Mouse (Mus musculus) stomach, embryonic 15.5 days (tissue): ENCODE measurements around the gene Vrk2. TPM values are rescaled to one million over a fixed set of nuclear protein-coding genes. Genes with fewer than 3 reads are reported as not detected.

ENCODE experiments used
- ATAC-seq: fragments of 200-750 bp; cut with Nextera tagmentation; 2 replicates; pipeline ENCODE4 v1.8.0; 2017; ENCODE audit warnings: low read depth, moderate number of reproducible peaks, moderate TSS enrichment; ENCODE audit not compliant: insufficient read depth, low FRiP score
- H3K27ac ChIP-seq: fragments of 300-500 bp; sonication (generic); 2 replicates; pipeline ENCODE4 v1.5.1; 2015; ENCODE audit warnings: mild to moderate bottlenecking, inconsistent platforms
- H3K27me3 ChIP-seq: fragments of 300-500 bp; sonication (generic); replicated peaks from 2 replicates; pipeline ENCODE4 v1.6.1; 2015; ENCODE audit warnings: inconsistent platforms
- H3K36me3 ChIP-seq: fragments of 300-500 bp; sonication (generic); 2 replicates; pipeline ENCODE4 v1.6.1; 2015; ENCODE audit warnings: inconsistent platforms
- H3K4me1 ChIP-seq: fragments of 300-500 bp; sonication (generic); 2 replicates; pipeline ENCODE4 v1.6.1; 2015; ENCODE audit warnings: inconsistent platforms
- H3K4me2 ChIP-seq: fragments of 300-500 bp; sonication (generic); 2 replicates; pipeline ENCODE4 v1.6.1; 2015; ENCODE audit warnings: mild to moderate bottlenecking, inconsistent platforms
- H3K4me3 ChIP-seq: fragments of 300-500 bp; sonication (generic); replicated peaks from 2 replicates; pipeline ENCODE4 v1.5.1; 2015; ENCODE audit warnings: inconsistent platforms
- H3K9ac ChIP-seq: fragments of 300-500 bp; sonication (generic); 2 replicates; pipeline ENCODE4 v1.6.1; 2015; ENCODE audit warnings: inconsistent platforms
- H3K9me3 ChIP-seq: fragments of 300-500 bp; sonication (generic); 2 replicates; pipeline ENCODE4 v1.6.1; 2016; ENCODE audit warnings: inconsistent platforms
- WGBS: fragments of 180-500 bp; shearing (Covaris S2); methylation state at CpG from one replicate; pipeline ENCODE4 v1.1.7; 2015; 5-methylcytosine and 5-hydroxymethylcytosine counted together
- polyA plus RNA-seq: library from polyadenylated mRNA; unstranded; fragments of >200 nt; fragmentation: Nextera tagmentation; extraction: Ambion mirVana; gene quantifications from 2 replicates; pipeline ENCODE4 v1.2.1, GENCODE M21; 2015

Vrk2 gene
- polyA plus RNA-seq, 1 experiment from 2014 or later: 23.2 TPM

- Histone ChIP-seq H3K4me1 (no peaks in the 10 kb centered on the region), H3K27ac (no peak overlapping the region), H3K4me2 (no peak overlapping the region), H3K9ac (no peak overlapping the region), H3K9me3 (no peaks in the 10 kb centered on the region), H3K4me3 (no peak overlapping the region), H3K36me3 (no peaks in the 10 kb centered on the region), H3K27me3 (no peaks in the 10 kb centered on the region)
- ATAC-seq: no peak
- 85% methylated on average over 5 of the region's 5 CpGs for WGBS
Observed at GRCm38 (mm10) chr11:26532994-26533827, 60.6 kb downstream of the Vrk2 start.

- H3K4me1 ChIP-seq: no peaks in the 10 kb centered on the region
- no peak overlapping the region for H3K27ac ChIP-seq
- H3K4me2 ChIP-seq: no peak overlapping the region
- H3K9me3 ChIP-seq: no peaks in the 10 kb centered on the region
- H3K4me3 ChIP-seq: no peak overlapping the region
- no peak for ATAC-seq
- H3K27me3 ChIP-seq: no peaks in the 10 kb centered on the region
- no peaks in the 10 kb centered on the region for H3K36me3 ChIP-seq
- H3K9ac ChIP-seq: no peak overlapping the region
- 90% methylated on average over 2 of the region's 2 CpGs for WGBS
Observed at GRCm38 (mm10) chr11:26526861-26527260, 66.9 kb downstream of the Vrk2 start.

- no peak for ATAC-seq
- WGBS: 80% methylated on average over 3 of the region's 3 CpGs
- Histone ChIP-seq H3K4me2 (no peak overlapping the region), H3K27me3 (no peaks in the 10 kb centered on the region), H3K4me1 (no peaks in the 10 kb centered on the region), H3K9ac (no peak overlapping the region), H3K4me3 (no peak overlapping the region), H3K9me3 (no peaks in the 10 kb centered on the region), H3K36me3 (no peaks in the 10 kb centered on the region), H3K27ac (no peak overlapping the region)
Observed at GRCm38 (mm10) chr11:26518991-26519390, 74.8 kb downstream of the Vrk2 start.

- Histone ChIP-seq H3K9me3 (no peaks in the 10 kb centered on the region), H3K27me3 (no peaks in the 10 kb centered on the region), H3K4me2 (no peak overlapping the region), H3K9ac (no peak overlapping the region), H3K4me3 (no peak overlapping the region), H3K36me3 (no peaks in the 10 kb centered on the region), H3K27ac (no peak overlapping the region), H3K4me1 (no peaks in the 10 kb centered on the region)
- WGBS: 52% methylated on average over 2 of the region's 2 CpGs
- ATAC-seq: no peak
Observed at GRCm38 (mm10) chr11:26516086-26516485, 77.7 kb downstream of the Vrk2 start.

- H3K36me3 ChIP-seq: peaks cover 6% of the 10 kb centered on the region; the same call in 1 of the 2 replicates
- H3K9ac ChIP-seq: no peak overlapping the region
- no peaks in the 10 kb centered on the region for H3K9me3 ChIP-seq
Observed at GRCm38 (mm10) chr11:26513683-26514082, 80.1 kb downstream of the Vrk2 start.

GRCm38 (mm10) chr11:26495951-26496350, 97.8 kb downstream of the Vrk2 start:
- Histone ChIP-seq H3K9ac (no peak overlapping the region), H3K4me3 (no peak overlapping the region), H3K9me3 (no peaks in the 10 kb centered on the region), H3K27me3 (no peaks in the 10 kb centered on the region), H3K4me2 (no peak overlapping the region), H3K4me1 (no peaks in the 10 kb centered on the region), H3K36me3 (no peaks in the 10 kb centered on the region), H3K27ac (no peak overlapping the region)
- WGBS: 86% methylated on average over 5 of the region's 5 CpGs
- ATAC-seq: no peak

More at GRCm38 (mm10) chr11:26513683-26514082, 80.1 kb downstream of the Vrk2 start:
- H3K4me1 ChIP-seq: no peaks in the 10 kb centered on the region
- no peak overlapping the region for H3K4me2 ChIP-seq
- no peaks in the 10 kb centered on the region for H3K27me3 ChIP-seq
- no peak for ATAC-seq
- no peak overlapping the region for H3K4me3 ChIP-seq
- H3K27ac ChIP-seq: no peak overlapping the region

GRCm38 (mm10) chr11:26489761-26490466, 103.9 kb downstream of the Vrk2 start:
- no peaks in the 10 kb centered on the region for H3K4me1 ChIP-seq
- H3K9ac ChIP-seq: no peak overlapping the region
- H3K4me2 ChIP-seq: peak overlapping the region; percentile 17; the same call in 1 of the 2 replicates
- H3K9me3 ChIP-seq: no peaks in the 10 kb centered on the region
- no peaks in the 10 kb centered on the region for H3K36me3 ChIP-seq
- peak; percentile 71 for ATAC-seq
- 25% methylated on average over 12 of the region's 12 CpGs for WGBS
- H3K4me3 ChIP-seq: no peak overlapping the region
- no peaks in the 10 kb centered on the region for H3K27me3 ChIP-seq
- no peak overlapping the region; the same call in 1 of the 2 replicates for H3K27ac ChIP-seq

GRCm38 (mm10) chr11:26481691-26482242, 112.0 kb downstream of the Vrk2 start:
- Histone ChIP-seq H3K27ac (no peak overlapping the region), H3K9me3 (no peaks in the 10 kb centered on the region), H3K4me3 (no peak overlapping the region), H3K4me1 (no peaks in the 10 kb centered on the region), H3K4me2 (no peak overlapping the region), H3K36me3 (no peaks in the 10 kb centered on the region), H3K27me3 (no peaks in the 10 kb centered on the region), H3K9ac (no peak overlapping the region)
- no peak for ATAC-seq
- WGBS: 91% methylated on average over 3 of the region's 3 CpGs

GRCm38 (mm10) chr11:26477037-26477739, 116.6 kb downstream of the Vrk2 start:
- WGBS: 84% methylated on average over 6 of the region's 6 CpGs
- ATAC-seq: no peak
- Histone ChIP-seq H3K4me3 (no peak overlapping the region), H3K4me1 (no peaks in the 10 kb centered on the region), H3K9me3 (no peaks in the 10 kb centered on the region), H3K27me3 (no peaks in the 10 kb centered on the region), H3K9ac (no peak overlapping the region), H3K4me2 (no peak overlapping the region), H3K27ac (no peak overlapping the region), H3K36me3 (no peaks in the 10 kb centered on the region)

GRCm38 (mm10) chr11:26454081-26454480, 139.7 kb downstream of the Vrk2 start:
- Histone ChIP-seq H3K9me3 (no peaks in the 10 kb centered on the region), H3K9ac (no peak overlapping the region), H3K4me1 (no peaks in the 10 kb centered on the region), H3K27ac (no peak overlapping the region), H3K27me3 (no peaks in the 10 kb centered on the region), H3K4me3 (no peak overlapping the region), H3K36me3 (no peaks in the 10 kb centered on the region), H3K4me2 (no peak overlapping the region)
- ATAC-seq: no peak
- 80% methylated on average over 4 of the region's 4 CpGs for WGBS

GRCm38 (mm10) chr11:26452693-26453092, 141.1 kb downstream of the Vrk2 start:
- no peak overlapping the region for H3K27ac ChIP-seq
- H3K4me2 ChIP-seq: no peak overlapping the region
- H3K27me3 ChIP-seq: no peaks in the 10 kb centered on the region
- 79% methylated on average over 4 of the region's 4 CpGs for WGBS
- H3K9me3 ChIP-seq: no peaks in the 10 kb centered on the region
- no peak overlapping the region for H3K9ac ChIP-seq
- H3K4me1 ChIP-seq: no peaks in the 10 kb centered on the region
- no peak for ATAC-seq
- H3K36me3 ChIP-seq: no peaks in the 10 kb centered on the region
- H3K4me3 ChIP-seq: no peak overlapping the region
